Mouse (Mus musculus) liver, adult 2 months (tissue): ENCODE data around the gene Agmo. TPM values are rescaled to one million over a fixed set of nuclear protein-coding genes. Genes with fewer than 3 reads are reported as not detected.

Experiments used
- DNase-seq: peaks from one replicate; pipeline ENCODE4 v3.0.0-alpha.2; 2011; ENCODE audit warnings: low read depth, low spot score; ENCODE audit errors: extremely low read depth
- H3K27ac ChIP-seq: fragments of 200-500 bp; replicated peaks from 2 replicates; pipeline ENCODE4 v1.5.1; 2012; ENCODE audit warnings: low read depth, mild to moderate bottlenecking, control low read depth, inconsistent platforms, low read length; ENCODE audit not compliant: insufficient read depth
- H3K27me3 ChIP-seq: fragments of 200-500 bp; 2 replicates; pipeline ENCODE4 v1.6.1; 2012; ENCODE audit warnings: mild to moderate bottlenecking, moderate library complexity, low read length, inconsistent platforms; ENCODE audit not compliant: control insufficient read depth, insufficient read depth
- H3K36me3 ChIP-seq: fragments of 200-500 bp; 2 replicates; pipeline ENCODE4 v1.6.1; 2012; ENCODE audit warnings: low read length, inconsistent platforms; ENCODE audit not compliant: control insufficient read depth, insufficient read depth
- H3K4me1 ChIP-seq: fragments of 200-500 bp; 2 replicates; pipeline ENCODE4 v1.6.1; 2011; ENCODE audit warnings: low read length; ENCODE audit not compliant: control insufficient read depth, insufficient read depth
- H3K4me3 ChIP-seq: fragments of 200-500 bp; 2 replicates; pipeline ENCODE4 v1.5.1; 2011; ENCODE audit warnings: low read depth, mild to moderate bottlenecking, control low read depth, low read length, moderate library complexity; ENCODE audit not compliant: insufficient read depth
- H3K79me2 ChIP-seq: fragments of 200-500 bp; 2 replicates; pipeline ENCODE4 v1.6.1; 2012; ENCODE audit warnings: inconsistent platforms, mild to moderate bottlenecking, low read length, moderate library complexity; ENCODE audit not compliant: control insufficient read depth, insufficient read depth
- H3K9ac ChIP-seq: fragments of 200-500 bp; 2 replicates; pipeline ENCODE4 v1.6.1; 2012; ENCODE audit warnings: low read depth, mild to moderate bottlenecking, control low read depth, inconsistent platforms, low read length
- CTCF ChIP-seq: fragments of 200-500 bp; IDR thresholded peaks from 2 replicates; pipeline ENCODE4 v1.5.1; 2011; ENCODE audit warnings: low read depth, low read length, control low read depth
- POLR2A ChIP-seq: fragments of 200-500 bp; IDR thresholded peaks from 2 replicates; pipeline ENCODE4 v1.6.1; 2011; ENCODE audit warnings: low read length, control low read depth; ENCODE audit not compliant: insufficient read depth; ENCODE audit errors: extremely low read depth
- WGBS: fragments of 180-500 bp; shearing (Covaris S2); methylation state at CpG from one replicate; pipeline ENCODE4 v1.1.7; 2018; 5-methylcytosine and 5-hydroxymethylcytosine counted together
- polyA plus RNA-seq: library from polyadenylated mRNA; depleted of rRNA; stranded (reverse); fragments of >200 nt; gene quantifications from 2 replicates; pipeline ENCODE4 v1.2.3, GENCODE M21; 2012
- total RNA-seq: library from RNA; depleted of rRNA; stranded (reverse); fragments of >200 nt; gene quantifications from 2 replicates; pipeline ENCODE4 v1.2.3, GENCODE M21; 2014

Gene Agmo
- total and polyA plus RNA-seq, 2 experiments: 35.3 to 121 TPM

- H3K79me2 ChIP-seq: no peaks in the 10 kb centered on the region
- H3K27ac ChIP-seq: no peak overlapping the region
- no peaks in the 10 kb centered on the region for H3K27me3 ChIP-seq
- WGBS: 94% methylated on average over 1 of the region's 1 CpGs
- no peaks in the 10 kb centered on the region for H3K36me3 ChIP-seq
- DNase-seq: no peak
- H3K9ac ChIP-seq: no peak overlapping the region
- TF ChIP-seq CTCF: no peak
- TF ChIP-seq POLR2A: no peak
- H3K4me1 ChIP-seq: no peaks in the 10 kb centered on the region
- H3K4me3 ChIP-seq: no peak overlapping the region
These were observed 299.6 kb downstream of the Agmo start for GRCm38 (mm10) chr12:37540994-37541393.

GRCm38 (mm10) chr12:37558284-37558683 is 316.8 kb downstream of the Agmo start:
- no peak for DNase-seq
- Histone ChIP-seq H3K4me1 (no peaks in the 10 kb centered on the region), H3K27me3 (no peaks in the 10 kb centered on the region), H3K36me3 (no peaks in the 10 kb centered on the region), H3K9ac (no peak overlapping the region), H3K79me2 (no peaks in the 10 kb centered on the region), H3K4me3 (no peak overlapping the region), H3K27ac (no peak overlapping the region)
- 65% methylated on average over 1 of the region's 1 CpGs for WGBS
- TF ChIP-seq CTCF: no peak

GRCm38 (mm10) chr12:37565882-37566596 is 324.6 kb downstream of the Agmo start:
- Histone ChIP-seq H3K4me3 (no peak overlapping the region), H3K9ac (no peak overlapping the region), H3K27me3 (no peaks in the 10 kb centered on the region), H3K79me2 (no peaks in the 10 kb centered on the region), H3K27ac (no peak overlapping the region), H3K36me3 (0 out of 2 replicates have a peak, but pooled peaks cover 2% of the 10 kb centered on the region), H3K4me1 (no peaks in the 10 kb centered on the region)
- no peak for TF ChIP-seq CTCF
- no peak for TF ChIP-seq POLR2A
- DNase-seq: no peak
- WGBS: 87% methylated on average over 5 of the region's 5 CpGs

GRCm38 (mm10) chr12:37571922-37572321 is 330.5 kb downstream of the Agmo start:
- no peaks in the 10 kb centered on the region for H3K36me3 ChIP-seq
- no peak overlapping the region for H3K27ac ChIP-seq
- no peaks in the 10 kb centered on the region for H3K4me1 ChIP-seq
- TF ChIP-seq CTCF (no peak), POLR2A (no peak)
- H3K4me3 ChIP-seq: no peak overlapping the region
- DNase-seq: no peak
- WGBS: 84% methylated on average over 3 of the region's 3 CpGs
- no peaks in the 10 kb centered on the region for H3K27me3 ChIP-seq
- H3K79me2 ChIP-seq: no peaks in the 10 kb centered on the region
- no peak overlapping the region for H3K9ac ChIP-seq

GRCm38 (mm10) chr12:37582777-37583176 is 341.3 kb downstream of the Agmo start:
- Histone ChIP-seq H3K4me3 (no peak overlapping the region), H3K27me3 (no peaks in the 10 kb centered on the region), H3K27ac (no peak overlapping the region), H3K79me2 (no peaks in the 10 kb centered on the region), H3K9ac (no peak overlapping the region), H3K4me1 (no peaks in the 10 kb centered on the region), H3K36me3 (no peaks in the 10 kb centered on the region)
- WGBS: 86% methylated on average over 8 of the region's 8 CpGs
- TF ChIP-seq CTCF: no peak
- no peak for TF ChIP-seq POLR2A
- no peak for DNase-seq

- Histone ChIP-seq H3K4me1 (no peaks in the 10 kb centered on the region), H3K27ac (no peak overlapping the region), H3K27me3 (no peaks in the 10 kb centered on the region), H3K4me3 (no peak overlapping the region), H3K9ac (no peak overlapping the region), H3K79me2 (no peaks in the 10 kb centered on the region), H3K36me3 (no peaks in the 10 kb centered on the region)
- TF ChIP-seq POLR2A: no peak
- TF ChIP-seq CTCF: no peak
- no peak for DNase-seq
- WGBS: 82% methylated on average over 3 of the region's 3 CpGs
These were observed 351.4 kb downstream of the Agmo start for GRCm38 (mm10) chr12:37592853-37593252.
